ENCODE assay signal across 7 mouse cellular contexts in the genomic region with DNA sequence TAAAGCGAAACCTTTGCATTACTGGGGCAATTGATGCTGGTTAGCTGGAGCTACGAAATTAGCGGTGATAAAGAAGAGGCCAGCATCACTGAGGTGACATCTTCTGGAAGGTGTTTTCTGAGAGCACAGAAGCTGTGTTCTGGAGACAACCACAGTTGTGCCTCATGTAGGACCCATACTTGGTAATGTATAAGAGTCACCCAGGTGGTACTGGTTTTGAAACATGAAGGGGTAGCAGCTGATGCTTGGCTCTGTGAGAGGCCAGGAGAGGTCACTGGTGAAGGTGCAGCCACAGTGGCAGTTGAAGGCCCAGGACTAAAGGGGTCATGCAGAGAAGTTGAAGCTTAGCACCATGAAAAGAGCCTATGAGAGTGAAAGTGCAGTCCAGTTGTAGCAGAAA. TPM values are rescaled to one million over a fixed set of nuclear protein-coding genes. Genes with fewer than 3 reads are reported as not detected.
DNase-seq lines count a peak whose midpoint lies in the region; ATAC-seq lines count a peak whose summit lies in the region.

A gene (plus strand): TSS at position 301 of the 400 bp plus-strand sequence.

- 0 out of 2 replicates have a peak, but pooled peaks cover under 1% of the 10 kb centered on the region for H3K36me3 ChIP-seq in forebrain, embryonic 14.5 days (ENCODE audit: control insufficient read depth, insufficient read depth, low read length)
- H3K36me3 ChIP-seq in midbrain, embryonic 13.5 days: no peaks in the 10 kb centered on the region

- H3K27ac ChIP-seq in forebrain, embryonic 14.5 days (ENCODE audit: low read depth, low read length): no peak within 1 kb of the TSS
- H3K27ac ChIP-seq in midbrain, embryonic 13.5 days: no peak within 1 kb of the TSS

- no peak within 1 kb of the TSS for H3K4me3 ChIP-seq in forebrain, embryonic 14.5 days (ENCODE audit: low read depth, low read length)
- H3K4me3 ChIP-seq in midbrain, embryonic 13.5 days (replicated peaks): no peak within 1 kb of the TSS

- H3K4me1 ChIP-seq in forebrain, embryonic 14.5 days (ENCODE audit: control insufficient read depth, insufficient read depth, low read length): no peaks in the 10 kb centered on the region
- peaks cover 11% of the 10 kb centered on the region for H3K4me1 ChIP-seq in midbrain, embryonic 13.5 days (replicated peaks)

- no peak for DNase-seq in thymus, postnatal 0 days (ENCODE audit: low spot score)
- DNase-seq in thymus, postnatal 25 days: no peak
- no peak for DNase-seq in forebrain, embryonic 14.5 days (ENCODE audit: low spot score)
- no peak for DNase-seq in right cerebral cortex, adult 18-20 months
- no peak for DNase-seq in retina, postnatal 1 day

- no peaks in the 10 kb centered on the region for H3K27me3 ChIP-seq in forebrain, embryonic 14.5 days (replicated peaks; ENCODE audit: control insufficient read depth, insufficient read depth, low read length)
- no peaks in the 10 kb centered on the region for H3K27me3 ChIP-seq in midbrain, embryonic 13.5 days

- 92% methylated on average over 3 of the region's 3 CpGs for WGBS in forebrain, embryonic 14.5 days
- 93% methylated on average over 3 of the region's 3 CpGs for WGBS in midbrain, embryonic 13.5 days

- H3K9me3 ChIP-seq in forebrain, embryonic 14.5 days (replicated peaks; ENCODE audit: control insufficient read depth, low read length): no peaks in the 10 kb centered on the region
- no peaks in the 10 kb centered on the region for H3K9me3 ChIP-seq in midbrain, embryonic 13.5 days

- H3K4me2 ChIP-seq in forebrain, embryonic 14.5 days (ENCODE audit: low read length): no peak within 1 kb of the TSS
- no peak within 1 kb of the TSS for H3K4me2 ChIP-seq in midbrain, embryonic 13.5 days (replicated peaks)

- no peak for ATAC-seq in forebrain, embryonic 14.5 days
- ATAC-seq in inflammation-experienced regulatory T-cells, adult 6 months: no peak
- ATAC-seq in midbrain, embryonic 13.5 days: no peak

- no peak within 1 kb of the TSS for H3K9ac ChIP-seq in forebrain, embryonic 14.5 days (ENCODE audit: low read length)
- H3K9ac ChIP-seq in midbrain, embryonic 13.5 days (replicated peaks): no peak within 1 kb of the TSS

RNA-seq across cellular contexts. Expression of the gene that starts here (rescaled TPM):
- 27.1 and 27.6 TPM in 2 replicates for polyA plus RNA-seq in thymus, postnatal 0 days (2015; fragmentation: Nextera tagmentation; extraction: Ambion mirVana)
- polyA plus RNA-seq in forebrain, embryonic 14.5 days (2014; fragmentation: Nextera tagmentation; extraction: Ambion mirVana): 45.8 and 49.4 TPM in 2 replicates
- polyA plus RNA-seq in inflammation-experienced regulatory T-cells, adult 6 months (2017; shearing (Covaris generic)): 10 to 100 TPM; 11.7 to 19.3 (median 12.6) TPM
- 46.9 and 48.6 TPM in 2 replicates for polyA plus RNA-seq in midbrain, embryonic 13.5 days (2015; fragmentation: Nextera tagmentation; extraction: Ambion mirVana)
